Mouse (Mus musculus): ENCODE measurements around the gene Fam241a.
A peak's percentile ranks its signal among the peaks of the same experiment; 100 is the strongest.

Fam241a gene

GRCm38 (mm10) chr3:127875509-127875908 is 20.6 kb downstream of the Fam241a start:
- no peak for DNase-seq (ENCODE audit: low spot score in 2 of 2)

- no peak for DNase-seq (ENCODE audit: low spot score in 2 of 2)
These were observed 21.1 kb downstream of the Fam241a start for GRCm38 (mm10) chr3:127875059-127875458.

- no peak for DNase-seq (ENCODE audit: low spot score in 2 of 2)
These were observed 21.8 kb downstream of the Fam241a start for GRCm38 (mm10) chr3:127874254-127874883.

- DNase-seq (ENCODE audit: low spot score in 2 of 2), result no peak
These were observed 24.5 kb downstream of the Fam241a start for GRCm38 (mm10) chr3:127871575-127871974.

- DNase-seq (ENCODE audit: low spot score in 2 of 2), result no peak
These were observed 27.2 kb downstream of the Fam241a start for GRCm38 (mm10) chr3:127868880-127869279.

GRCm38 (mm10) chr3:127868046-127868758 is 27.9 kb downstream of the Fam241a start:
- no peak for DNase-seq (ENCODE audit: low spot score in 2 of 2)

GRCm38 (mm10) chr3:127864242-127864641 is 31.9 kb downstream of the Fam241a start:
- DNase-seq (ENCODE audit: low spot score in 2 of 2), result no peak

GRCm38 (mm10) chr3:127863571-127863970 is 32.6 kb downstream of the Fam241a start:
- no peak for DNase-seq (ENCODE audit: low spot score in 2 of 2)

- DNase-seq (ENCODE audit: low spot score in 2 of 2), result no peak
These were observed 33.6 kb downstream of the Fam241a start for GRCm38 (mm10) chr3:127862479-127862878.

- DNase-seq (ENCODE audit: low spot score in 2 of 2), result no peak
These were observed 34.8 kb downstream of the Fam241a start for GRCm38 (mm10) chr3:127861340-127861739.

- DNase-seq (ENCODE audit: low spot score in 2 of 2), result peak; percentile 14 to 58
These were observed 42.5 kb downstream of the Fam241a start for GRCm38 (mm10) chr3:127853431-127854206.

GRCm38 (mm10) chr3:127852722-127853121 is 43.4 kb downstream of the Fam241a start:
- no peak for DNase-seq (ENCODE audit: low spot score in 2 of 2)

- no peak for DNase-seq (ENCODE audit: low spot score in 2 of 2)
These were observed 45.1 kb downstream of the Fam241a start for GRCm38 (mm10) chr3:127850776-127851646.

- no peak for DNase-seq (ENCODE audit: low spot score in 2 of 2)
These were observed 46.2 kb downstream of the Fam241a start for GRCm38 (mm10) chr3:127849922-127850321.

GRCm38 (mm10) chr3:127848088-127848808 is 47.9 kb downstream of the Fam241a start:
- DNase-seq (ENCODE audit: low spot score in 2 of 2), result no peak

- DNase-seq (ENCODE audit: low spot score in 2 of 2), result no peak
These were observed 52.2 kb downstream of the Fam241a start for GRCm38 (mm10) chr3:127843941-127844327.

- no peak for DNase-seq (ENCODE audit: low spot score in 2 of 2)
These were observed 52.7 kb downstream of the Fam241a start for GRCm38 (mm10) chr3:127843324-127843940.

- DNase-seq (ENCODE audit: low spot score in 2 of 2), result no peak
These were observed 54.2 kb downstream of the Fam241a start for GRCm38 (mm10) chr3:127841926-127842325.

- no peak for DNase-seq (ENCODE audit: low spot score in 2 of 2)
These were observed 58.0 kb downstream of the Fam241a start for GRCm38 (mm10) chr3:127837972-127838644.

Measured in heart, adult 9 months (tissue).